Mouse (Mus musculus) adrenal gland, postnatal 14 days (tissue): Measurements from ENCODE around the gene Tpm4. TPM values are rescaled to one million over a fixed set of nuclear protein-coding genes. Genes with fewer than 3 reads are reported as not detected.
"Not testable (repeated sequence)": the region's sequence is repeated elsewhere in the genome, so short reads cannot be mapped to it uniquely, and the experiment has no call there.

Source experiments
- DNase-seq: peaks from one replicate; pipeline ENCODE4 v3.0.0; 2021; ENCODE audit warnings: mixed read lengths
- long read RNA-seq, 2 experiments: library from polyadenylated mRNA; stranded (forward); transcript quantifications; one replicate each; pipeline ENCODE4 v2.0.0; 2021
- total RNA-seq: library from RNA; stranded (reverse); gene quantifications from 2 replicates; pipeline ENCODE4 v1.2.3, GENCODE M21; 2021

The Tpm4 gene
- 286 and 295 TPM in 2 replicates for total RNA-seq
- long read RNA-seq, experiment 1, transcript Tpm4-201 (8 exons, 2,128 nt): major isoform, 454 of 479 reads
- long read RNA-seq, experiment 1, partial matches to known transcripts: 13 of 479 reads
- long read RNA-seq, experiment 1, other reads (novel, unspliced or antisense): 12 of 479 reads
- long read RNA-seq, experiment 2, transcript Tpm4-201 (8 exons, 2,128 nt): major isoform, 305 of 327 reads
- long read RNA-seq, experiment 2, partial matches to known transcripts: 12 of 327 reads
- long read RNA-seq, experiment 2, other reads (novel, unspliced or antisense): 10 of 327 reads

GRCm38 (mm10) chr8:72134756-72135445 is at the start of gene Tpm4:
Tpm4 (plus strand) TSS chr8:72134975.
- peak; percentile 86 for DNase-seq

GRCm38 (mm10) chr8:72087611-72088010 is 47.2 kb upstream of the Tpm4 start:
- not testable (repeated sequence) for DNase-seq

GRCm38 (mm10) chr8:72096721-72097120 is 38.1 kb upstream of the Tpm4 start:
- not testable (repeated sequence) for DNase-seq

- peak; percentile 76 for DNase-seq
These were observed 35.2 kb upstream of the Tpm4 start for GRCm38 (mm10) chr8:72099377-72100103.

GRCm38 (mm10) chr8:72105165-72105564 is 29.6 kb upstream of the Tpm4 start:
- peak; percentile 25 for DNase-seq

- no peak for DNase-seq
These were observed 28.0 kb upstream of the Tpm4 start, which contains the start of gene Olfr374 for GRCm38 (mm10) chr8:72106740-72107139. Olfr374 (plus strand) TSS chr8:72107040.

- DNase-seq: no peak
These were observed 23.9 kb upstream of the Tpm4 start for GRCm38 (mm10) chr8:72110876-72111275.

- DNase-seq: no peak
These were observed 22.3 kb upstream of the Tpm4 start for GRCm38 (mm10) chr8:72112486-72112885.

GRCm38 (mm10) chr8:72115202-72115601 is 19.6 kb upstream of the Tpm4 start:
- no peak for DNase-seq

- DNase-seq: no peak
These were observed 16.2 kb upstream of the Tpm4 start for GRCm38 (mm10) chr8:72118616-72119015.

- DNase-seq: not testable (repeated sequence)
These were observed 13.3 kb upstream of the Tpm4 start for GRCm38 (mm10) chr8:72121486-72121885.

GRCm38 (mm10) chr8:72121997-72122396 is 12.8 kb upstream of the Tpm4 start:
- DNase-seq: no peak

GRCm38 (mm10) chr8:72127834-72128233 is 6.9 kb upstream of the Tpm4 start:
- no peak for DNase-seq

- peak; percentile 71 for DNase-seq
These were observed 3.5 kb upstream of the Tpm4 start for GRCm38 (mm10) chr8:72131251-72131650.

GRCm38 (mm10) chr8:72131901-72132300 is 2.9 kb upstream of the Tpm4 start:
- no peak for DNase-seq

- DNase-seq: no peak
These were observed 2.4 kb upstream of the Tpm4 start for GRCm38 (mm10) chr8:72132417-72132816.

- peak; percentile 82 for DNase-seq
These were observed 1.9 kb upstream of the Tpm4 start for GRCm38 (mm10) chr8:72132891-72133290.

- DNase-seq: peak; percentile 22
These were observed 1.3 kb upstream of the Tpm4 start for GRCm38 (mm10) chr8:72133507-72133906.

GRCm38 (mm10) chr8:72135446-72136301 is 899 bp downstream of the Tpm4 start:
- peak; percentile 66 for DNase-seq

- peak; percentile 77 for DNase-seq
These were observed 1.7 kb downstream of the Tpm4 start for GRCm38 (mm10) chr8:72136302-72136978.

- no peak for DNase-seq
These were observed 2.7 kb downstream of the Tpm4 start for GRCm38 (mm10) chr8:72137431-72137830.
